In genomic region chr10:40393447-40394143, GRCm38 (mm10) we compare ENCODE assay signal across 24 mouse cellular contexts. TPM values are rescaled to one million over a fixed set of nuclear protein-coding genes. Genes with fewer than 3 reads are reported as not detected.
DNase-seq lines count a peak whose midpoint lies in the region; ATAC-seq and TF ChIP-seq lines count a peak whose summit lies in the region.
"Had no signal": no experiment of that assay in that cellular context is flagged by ENCODE, and none has a peak within 500 bp of the region (broad histone marks: within the 10 kb centered on the region; RNA-seq: fewer than 3 reads in every experiment).

No protein-coding gene starts in this region.

- no peak for ATAC-seq in kidney, embryonic 14.5 days (ENCODE audit: low FRiP score, low TSS enrichment)
- no peak for ATAC-seq in lung, postnatal 0 days
- peak; percentile 72 for ATAC-seq in megakaryocyte-erythroid progenitor cell, adult 5-6 weeks (replicated peaks; ENCODE audit: low FRiP score, low TSS enrichment, poor library complexity, severe bottlenecking)
- ATAC-seq: activated CD4-positive, CD25-positive, alpha-beta regulatory T cell, adult 4 months; CD4-positive, CD25-positive, alpha-beta regulatory T cell, adult 4 months; forebrain, embryonic 14.5 days; intestine, embryonic 16.5 days had no signal

- TF ChIP-seq EP300 in lung, postnatal 0 days (IDR thresholded peaks at IDR 0.05) = no peak

- intact Hi-C loops in gastrocnemius, adult 2 months (cut with DNase I) = no loop called here
- intact Hi-C loops in gastrocnemius, postnatal 14 days (cut with DNase I; ENCODE audit: low total_unique reads) = no loop called here

- no peaks in the 10 kb centered on the region for H3K27me3 ChIP-seq in kidney, adult 2 months (replicated peaks; ENCODE audit: control insufficient read depth, insufficient read depth, low read length)
- H3K27me3 ChIP-seq in kidney, embryonic 14.5 days (ENCODE audit: control insufficient read depth, insufficient read depth, low read length) = no peaks in the 10 kb centered on the region
- H3K27me3 ChIP-seq in lung, postnatal 0 days (replicated peaks; ENCODE audit: insufficient read depth, low read length) = no peaks in the 10 kb centered on the region
- H3K27me3 ChIP-seq: embryonic facial prominence, embryonic 15.5 days; hindbrain, embryonic 15.5 days; limb, embryonic 13.5 days; liver, embryonic 13.5 days; midbrain, embryonic 12.5 days; stomach, embryonic 15.5 days had no signal

- no peaks in the 10 kb centered on the region for H3K9me3 ChIP-seq in kidney, embryonic 14.5 days (ENCODE audit: control insufficient read depth, low read length)
- no peaks in the 10 kb centered on the region for H3K9me3 ChIP-seq in lung, postnatal 0 days (ENCODE audit: low read length)
- H3K9me3 ChIP-seq: embryonic facial prominence, embryonic 15.5 days; hindbrain, embryonic 15.5 days; liver, embryonic 13.5 days; midbrain, embryonic 12.5 days; stomach, embryonic 15.5 days had no signal

- peak; percentile 31; the same call in 1 of the 2 replicates for TF ChIP-seq CTCF in gastrocnemius, adult 2 months (IDR thresholded peaks at IDR 0.05)
- 0 out of 2 replicates have a peak, but pooled peaks have one; percentile 7 for TF ChIP-seq CTCF in kidney, adult 2 months (conservative IDR thresholded peaks at IDR 0.05; ENCODE audit: insufficient read depth, insufficient read length, low read depth, low read length)
- TF ChIP-seq CTCF in lung, postnatal 0 days (IDR thresholded peaks at IDR 0.05) = peak; percentile 39

- H3K4me2 ChIP-seq in kidney, embryonic 14.5 days (replicated peaks; ENCODE audit: low read depth, low read length) = no peak overlapping the region
- no peak overlapping the region for H3K4me2 ChIP-seq in lung, postnatal 0 days (replicated peaks; ENCODE audit: low read depth, low read length)
- H3K4me2 ChIP-seq: embryonic facial prominence, embryonic 15.5 days; hindbrain, embryonic 15.5 days; limb, embryonic 13.5 days; liver, embryonic 13.5 days; midbrain, embryonic 12.5 days; stomach, embryonic 15.5 days had no signal

- TF ChIP-seq POLR2A in kidney, adult 2 months (IDR thresholded peaks at IDR 0.05; ENCODE audit: low read depth, low read length) = no peak

- H3K9ac ChIP-seq in kidney, embryonic 14.5 days (ENCODE audit: low read depth, low read length) = no peak overlapping the region
- H3K9ac ChIP-seq in lung, postnatal 0 days (replicated peaks; ENCODE audit: low read depth) = no peak overlapping the region
- H3K9ac ChIP-seq: embryonic facial prominence, embryonic 15.5 days; hindbrain, embryonic 15.5 days; limb, embryonic 13.5 days; liver, embryonic 13.5 days; midbrain, embryonic 12.5 days; stomach, embryonic 15.5 days had no signal

- H3K27ac ChIP-seq in gastrocnemius, adult 2 months = no peak overlapping the region
- H3K27ac ChIP-seq in kidney, adult 2 months (ENCODE audit: insufficient read depth, low read depth, low read length) = no peak overlapping the region
- H3K27ac ChIP-seq in kidney, embryonic 14.5 days (ENCODE audit: low read depth, low read length) = no peak overlapping the region
- no peak overlapping the region for H3K27ac ChIP-seq in lung, postnatal 0 days (ENCODE audit: low read length)
- H3K27ac ChIP-seq: embryonic facial prominence, embryonic 15.5 days; hindbrain, embryonic 15.5 days; limb, embryonic 13.5 days; liver, embryonic 13.5 days; midbrain, embryonic 12.5 days; stomach, embryonic 15.5 days had no signal

- no peaks in the 10 kb centered on the region for H3K36me3 ChIP-seq in kidney, adult 2 months (ENCODE audit: control insufficient read depth, insufficient read depth, low read length)
- no peaks in the 10 kb centered on the region; the same call in 1 of the 2 replicates for H3K36me3 ChIP-seq in kidney, embryonic 14.5 days (ENCODE audit: control insufficient read depth, insufficient read depth, low read length)
- H3K36me3 ChIP-seq in lung, postnatal 0 days (ENCODE audit: insufficient read depth, low read length) = no peaks in the 10 kb centered on the region
- H3K36me3 ChIP-seq: hindbrain, embryonic 15.5 days; liver, embryonic 13.5 days; stomach, embryonic 15.5 days had no signal

- 91% methylated on average over 2 of the region's 2 CpGs for WGBS in kidney, adult 2 months
- WGBS in kidney, embryonic 14.5 days = 84% methylated on average over 2 of the region's 2 CpGs
- WGBS in lung, postnatal 0 days = 64% methylated on average over 2 of the region's 2 CpGs

- no peak for DNase-seq in gastrocnemius, adult 2 months
- no peak for DNase-seq in gastrocnemius, postnatal 14 days
- DNase-seq in kidney, adult 2 months = no peak
- no peak for DNase-seq in lung, postnatal 0 days (ENCODE audit: low spot score)
- no peak for DNase-seq in lung, adult 18-20 months
- DNase-seq in right cerebral cortex, postnatal 4 days = no peak
- DNase-seq: adrenal gland, adult 8-10 months; heart, postnatal 4 days; kidney, postnatal 10 days; liver, embryonic 13.5 days; right cerebral cortex, postnatal 14 days; thymus, adult 18-20 months; thymus, postnatal 36 days had no signal

- no peaks in the 10 kb centered on the region for H3K4me1 ChIP-seq in kidney, adult 2 months (ENCODE audit: control insufficient read depth, insufficient read depth, low read length)
- H3K4me1 ChIP-seq in kidney, embryonic 14.5 days (ENCODE audit: control insufficient read depth, insufficient read depth, low read length) = no peaks in the 10 kb centered on the region
- no peaks in the 10 kb centered on the region for H3K4me1 ChIP-seq in lung, postnatal 0 days (ENCODE audit: insufficient read depth, low read depth, low read length)
- H3K4me1 ChIP-seq: embryonic facial prominence, embryonic 15.5 days; hindbrain, embryonic 15.5 days; limb, embryonic 13.5 days; midbrain, embryonic 12.5 days had no signal

- no peak overlapping the region for H3K4me3 ChIP-seq in gastrocnemius, adult 2 months
- H3K4me3 ChIP-seq in kidney, adult 2 months (ENCODE audit: insufficient read depth, low read depth, low read length) = no peak overlapping the region
- H3K4me3 ChIP-seq in kidney, embryonic 14.5 days (ENCODE audit: low read length) = no peak overlapping the region
- no peak overlapping the region for H3K4me3 ChIP-seq in lung, postnatal 0 days (ENCODE audit: low read depth, low read length)
- H3K4me3 ChIP-seq: embryonic facial prominence, embryonic 15.5 days; hindbrain, embryonic 15.5 days; limb, embryonic 13.5 days; liver, embryonic 13.5 days; midbrain, embryonic 12.5 days; stomach, embryonic 15.5 days had no signal

RNA-seq across cellular contexts. Expression of gene Cdk19, which starts 54.2 kb away (rescaled TPM):
- 10 to 100 TPM in 1 of 2 experiments, 1 to 10 TPM in 1; 5.9 to 32.3 TPM for total RNA-seq in gastrocnemius, adult 2 months (2021)
- total RNA-seq in gastrocnemius, postnatal 14 days (2021) = 1 to 10 TPM; 5.4 to 6.4 TPM
- polyA plus RNA-seq in kidney, adult 2 months (2012; rRNA removed) = 6.6 and 6.8 TPM in 2 replicates
- polyA plus RNA-seq in kidney, embryonic 14.5 days (2014; fragmentation: Nextera tagmentation; extraction: Ambion mirVana) = 6.7 and 10.8 TPM in 2 replicates
- 6.7 and 8.4 TPM in 2 replicates for polyA plus RNA-seq in lung, postnatal 0 days (2015; fragmentation: Nextera tagmentation; extraction: Ambion mirVana)
- 16.6 and 17.4 TPM in 2 replicates for total RNA-seq in megakaryocyte-erythroid progenitor cell, adult 5-6 weeks (2014; fragmentation: Nextera tagmentation)
- total RNA-seq in megakaryocyte-erythroid progenitor cell, adult 5-6 weeks (2017) = 24.0 and 25.4 TPM in 2 replicates
